ENCODE assay signal across 11 mouse cellular contexts in genomic region chr2:168593676-168594075, GRCm38 (mm10).
"Had no signal": no experiment of that assay in that cellular context is flagged by ENCODE, and none has a peak within 500 bp of the region (broad histone marks: within the 10 kb centered on the region; RNA-seq: fewer than 3 reads in every experiment).

No protein-coding gene starts in this region.

- H3K9ac ChIP-seq: liver, embryonic 13.5 days had no signal

- H3K4me3 ChIP-seq: left cerebral cortex, adult 2 months; liver, embryonic 13.5 days had no signal

- H3K9me3 ChIP-seq: liver, embryonic 13.5 days had no signal

- H3K36me3 ChIP-seq: liver, embryonic 13.5 days had no signal

- H3K27ac ChIP-seq: kidney, postnatal 0 days; left cerebral cortex, adult 2 months; liver, embryonic 13.5 days had no signal

- H3K4me2 ChIP-seq: liver, embryonic 13.5 days; midbrain, embryonic 11.5 days had no signal

- DNase-seq: layer of hippocampus, postnatal 36 days; liver, embryonic 13.5 days; lung, adult 2 months; lung, postnatal 14 days; lung, postnatal 4 days; midbrain, embryonic 14.5 days; thymus, adult 18-20 months; thymus, postnatal 25 days had no signal
